Mouse (Mus musculus) erythroblast, adult 5-6 weeks (primary cell): ENCODE results near the gene Zranb1. TPM values are rescaled to one million over a fixed set of nuclear protein-coding genes. Genes with fewer than 3 reads are reported as not detected.
A peak's percentile ranks its signal among the peaks of the same experiment; 100 is the strongest.

Source experiments
- ATAC-seq: replicated peaks from 2 replicates; pipeline ENCODE4 v1.8.0; 2016; ENCODE audit warnings: moderate number of reproducible peaks, mild to moderate bottlenecking, moderate TSS enrichment, inconsistent platforms; ENCODE audit not compliant: poor library complexity, low FRiP score, severe bottlenecking
- total RNA-seq, 2 experiments: library from RNA; stranded (forward) in 1 of 2; stranded (reverse) in 1 of 2; fragments of 150-400 nt in 1 of 2; fragments of 200-764, 138-1000 nt in 1 of 2; gene quantifications; 2 replicates each; pipeline versions ENCODE4 v1.2.3 to v1.2.4; 2015 to 2017; ENCODE audit warnings: low replicate concordance in 2 of 2

Gene Zranb1
- total RNA-seq, 2 experiments from 2014 or later = 27.5 to 46.0 TPM

DNA sequence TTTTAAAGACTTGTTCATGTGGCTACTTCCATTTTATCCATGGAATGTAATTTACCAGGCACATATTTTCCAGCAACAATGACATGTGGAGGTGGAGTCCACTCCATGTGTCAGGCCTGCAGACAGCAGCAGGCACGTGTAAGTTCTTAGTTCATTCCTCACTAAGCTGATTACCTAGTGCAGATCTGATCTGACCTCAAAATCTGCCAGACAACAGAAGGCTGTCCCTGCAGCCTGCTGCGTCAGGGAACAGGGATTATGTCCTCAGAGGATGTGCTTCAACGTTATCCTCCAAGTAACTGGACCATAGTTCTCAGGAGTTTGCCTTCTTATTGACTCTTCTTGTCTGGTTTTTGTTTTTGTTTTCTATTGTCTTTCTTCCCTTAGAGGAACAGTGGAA lies 9.0 kb upstream of the Zranb1 start:
- no peak for ATAC-seq

DNA sequence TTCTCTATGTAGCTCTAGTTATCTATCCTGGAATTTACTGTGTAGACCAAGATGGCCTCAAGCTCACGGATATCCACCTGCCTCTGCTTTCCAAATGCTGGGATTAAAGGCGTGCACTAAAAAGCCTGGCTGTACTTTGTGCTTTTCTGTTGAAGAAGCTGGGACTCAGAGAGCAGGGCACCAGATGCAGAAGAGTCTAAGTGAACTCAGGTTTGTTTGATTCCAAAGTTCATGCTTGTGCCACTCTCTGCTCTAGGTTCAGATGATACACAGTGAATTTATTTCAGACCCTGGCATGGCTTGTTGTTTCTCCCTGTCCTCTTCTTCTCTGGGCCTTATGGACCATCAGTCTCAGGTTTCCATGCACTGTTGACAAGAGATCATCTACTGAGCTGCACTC lies 5.7 kb upstream of the Zranb1 start:
- no peak for ATAC-seq

DNA sequence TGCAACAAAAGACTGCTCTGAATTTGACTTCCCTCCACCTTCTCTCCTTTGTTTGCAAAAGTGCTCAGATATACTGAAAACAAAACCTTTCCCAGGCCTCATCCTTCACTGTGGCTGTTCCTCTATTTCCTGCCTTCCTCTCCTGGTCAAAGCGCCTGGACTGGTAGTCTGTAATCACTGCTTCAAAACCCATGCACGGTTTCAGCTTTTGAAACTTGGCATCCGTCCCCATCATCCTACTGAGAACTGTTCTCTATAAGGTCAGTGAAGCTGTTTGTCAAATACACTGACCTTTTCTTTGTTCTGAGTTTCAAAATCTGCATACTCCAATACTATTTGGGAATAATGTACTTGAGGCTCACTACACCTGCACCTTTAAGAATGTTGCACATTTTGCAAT lies 3.7 kb upstream of the Zranb1 start:
- no peak for ATAC-seq

DNA sequence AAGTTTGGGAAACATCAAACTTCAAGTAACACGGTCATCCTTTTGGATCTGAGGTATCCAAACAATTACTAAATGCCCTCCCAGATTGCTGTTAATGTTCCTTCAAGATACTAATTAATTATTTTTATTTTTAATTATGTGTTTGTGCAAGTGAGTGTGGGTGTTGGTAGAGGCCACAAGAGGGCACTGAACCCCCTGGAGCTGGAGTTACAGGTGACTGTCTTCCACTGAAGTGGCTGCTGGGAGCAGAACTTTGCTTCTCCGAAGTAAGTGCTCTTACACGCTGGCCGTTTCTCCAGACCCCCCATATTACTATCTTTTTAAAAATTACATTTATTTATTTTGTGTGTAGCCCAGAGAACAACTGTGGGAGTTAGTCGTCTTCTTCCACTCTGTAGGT lies 887 bp upstream of the Zranb1 start:
- no peak for ATAC-seq

DNA sequence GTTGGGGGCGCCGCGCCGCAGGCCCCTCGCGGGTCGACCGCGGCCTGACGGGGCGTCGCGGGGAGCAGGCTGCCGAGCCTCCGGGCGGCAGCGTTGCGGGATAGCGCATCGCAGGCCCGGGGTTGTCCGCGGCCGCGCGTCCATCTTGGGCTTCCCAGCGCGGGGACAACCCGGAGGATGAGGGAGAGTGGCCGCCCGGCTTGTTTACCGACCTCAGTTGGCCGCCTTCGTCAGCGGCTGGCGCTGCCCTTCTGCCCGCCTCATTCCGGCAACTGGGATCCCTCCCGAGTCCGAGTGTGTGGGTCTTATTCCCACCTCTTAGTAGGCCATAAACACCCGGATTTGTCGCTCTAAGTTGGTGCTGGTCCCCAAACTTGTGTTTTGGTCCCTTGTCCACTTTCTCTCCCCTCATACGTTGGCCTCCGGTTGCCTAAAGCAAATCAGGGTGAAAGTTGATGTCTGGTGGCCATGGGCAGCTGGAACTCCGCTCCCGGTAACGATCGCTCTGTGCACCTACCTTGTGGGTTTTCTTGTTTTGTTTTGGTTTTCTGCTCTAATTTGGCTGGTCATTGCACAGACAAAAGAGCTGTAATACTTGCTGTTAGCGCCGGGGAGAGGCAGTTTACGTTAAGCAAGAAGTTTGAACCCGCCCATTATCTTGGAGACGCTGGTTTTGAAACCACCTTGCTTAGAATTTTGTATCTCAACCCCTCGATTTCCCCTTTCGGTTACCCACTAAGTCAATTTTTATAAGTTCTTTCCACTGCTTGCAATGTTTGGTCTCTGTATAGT lies 814 bp downstream of the Zranb1 start:
- peak; percentile 56 for ATAC-seq

DNA sequence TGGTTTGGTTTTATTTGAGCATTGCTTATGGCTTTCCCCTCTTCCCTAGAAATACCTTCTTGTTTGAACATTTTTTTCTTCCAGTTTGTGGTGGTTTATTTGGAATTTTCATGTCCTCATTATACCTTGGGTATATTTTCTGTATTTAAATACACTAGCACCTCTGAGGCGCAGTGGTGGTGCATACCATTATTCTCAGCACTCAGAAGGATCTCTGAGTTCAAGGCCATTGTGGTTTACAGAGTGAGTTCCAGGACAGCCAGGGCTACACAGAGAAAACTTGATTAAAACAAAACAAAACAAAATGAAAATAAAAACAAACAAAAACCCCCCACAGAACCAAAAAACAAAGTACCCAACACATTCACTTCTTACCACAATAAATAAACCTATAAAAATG lies 2.4 kb downstream of the Zranb1 start:
- no peak for ATAC-seq

- no peak for ATAC-seq
Observed at GRCm38 (mm10) chr7:132934743-132935142, 3.8 kb downstream of the Zranb1 start.

GRCm38 (mm10) chr7:132939118-132939517 lies 8.2 kb downstream of the Zranb1 start:
- no peak for ATAC-seq

DNA sequence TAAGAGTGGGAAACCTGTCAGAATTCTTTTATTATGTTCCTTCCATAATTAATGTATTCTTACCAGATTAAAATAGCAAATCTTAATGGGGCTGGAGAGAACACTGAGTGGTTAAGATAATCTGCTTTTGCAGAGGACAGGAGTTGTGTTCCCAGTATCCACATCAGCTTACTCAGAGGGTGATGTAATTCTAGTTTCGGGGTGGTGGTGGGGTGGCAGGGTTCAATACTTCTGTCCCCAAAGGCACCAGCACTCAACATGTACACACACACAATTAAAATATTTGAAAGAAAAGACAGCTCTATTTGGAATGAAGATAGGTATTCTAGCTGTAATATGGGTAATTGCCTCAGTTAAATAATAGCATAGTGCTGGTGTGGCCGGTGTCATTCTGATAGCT lies 9.6 kb downstream of the Zranb1 start:
- no peak for ATAC-seq

GRCm38 (mm10) chr7:132949968-132950367 lies 19.0 kb downstream of the Zranb1 start:
- no peak for ATAC-seq

DNA sequence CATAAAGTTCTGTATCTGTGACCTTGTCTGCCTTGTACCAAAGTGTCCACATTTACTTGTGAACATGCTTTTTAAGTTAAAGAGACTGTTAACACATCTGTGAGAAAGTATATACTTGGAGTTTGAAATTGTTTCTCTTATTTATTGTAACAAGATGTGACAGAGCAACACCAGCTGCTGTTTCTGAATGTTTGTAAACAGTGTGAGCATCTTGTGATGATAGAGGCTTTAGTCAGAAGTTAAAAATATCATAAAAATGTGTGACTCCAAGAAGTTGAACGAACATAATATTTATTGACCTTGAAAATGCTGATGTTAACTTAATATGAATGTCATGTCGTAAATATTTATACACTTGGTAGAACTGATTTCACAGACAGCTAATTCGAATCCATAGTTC lies 19.7 kb downstream of the Zranb1 start:
- no peak for ATAC-seq

GRCm38 (mm10) chr7:132964395-132964794 lies 33.5 kb downstream of the Zranb1 start:
- ATAC-seq = no peak

- no peak for ATAC-seq
Observed at GRCm38 (mm10) chr7:132965707-132966106, 34.8 kb downstream of the Zranb1 start.

DNA sequence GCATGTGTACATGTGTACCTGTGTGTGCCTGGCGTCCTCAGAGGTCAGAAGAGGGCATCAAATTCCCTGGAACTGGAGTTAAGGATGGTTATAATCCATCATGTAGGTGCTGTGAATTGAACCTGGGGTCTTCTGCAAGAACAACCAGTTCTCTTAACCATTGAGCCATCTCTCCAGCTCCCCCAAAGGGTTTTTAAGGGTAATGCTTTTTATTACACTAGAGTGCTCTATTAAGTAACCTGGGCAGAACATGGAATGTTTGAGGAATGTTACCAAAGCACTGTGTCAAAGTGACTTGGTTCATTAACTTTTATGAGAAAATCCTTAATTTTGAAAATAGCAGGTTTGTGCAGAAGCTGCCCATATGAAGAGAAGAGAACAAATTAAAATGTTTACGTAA lies 41.1 kb downstream of the Zranb1 start:
- ATAC-seq = no peak

- no peak for ATAC-seq
Observed at GRCm38 (mm10) chr7:132976079-132976478, 45.1 kb downstream of the Zranb1 start.

GRCm38 (mm10) chr7:132977981-132978380 lies 47.0 kb downstream of the Zranb1 start:
- ATAC-seq = no peak

DNA sequence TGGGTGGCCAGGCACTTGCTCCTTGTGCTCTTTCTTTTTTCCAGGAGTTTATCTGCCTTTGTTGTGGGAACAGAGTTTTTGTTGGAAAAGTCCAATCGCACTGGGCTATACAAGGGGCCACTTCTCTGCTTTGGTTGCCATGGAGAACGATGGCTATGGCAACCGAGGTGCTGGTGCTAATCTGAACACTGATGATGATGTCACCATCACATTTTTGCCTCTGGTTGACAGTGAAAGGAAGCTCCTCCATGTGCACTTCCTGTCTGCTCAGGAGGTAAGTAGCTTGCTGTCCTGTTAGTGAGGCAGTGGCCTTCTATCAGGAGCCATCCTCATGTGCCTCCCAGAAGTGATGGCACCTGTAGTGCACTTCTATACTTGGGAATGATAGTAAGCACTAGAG lies 51.7 kb downstream of the Zranb1 start:
- no peak for ATAC-seq

GRCm38 (mm10) chr7:132989839-132990238 lies 58.9 kb downstream of the Zranb1 start:
- no peak for ATAC-seq

GRCm38 (mm10) chr7:132991240-132991900 lies 60.4 kb downstream of the Zranb1 start:
- no peak for ATAC-seq

GRCm38 (mm10) chr7:132992967-132993615 lies 62.1 kb downstream of the Zranb1 start:
- no peak for ATAC-seq

- ATAC-seq = no peak
Observed at GRCm38 (mm10) chr7:132994120-132994519, 63.2 kb downstream of the Zranb1 start.
